Mouse (Mus musculus) brain, embryonic 14.5 days (tissue): ENCODE measurements around the gene Sema4b. TPM values are rescaled to one million over a fixed set of nuclear protein-coding genes. Genes with fewer than 3 reads are reported as not detected.
A peak's percentile ranks its signal among the peaks of the same experiment; 100 is the strongest.

Source experiments
- DNase-seq: peaks from one replicate; pipeline ENCODE4 v3.0.0-alpha.2; 2011; ENCODE audit warnings: low read depth
- CTCF ChIP-seq: fragments of 200-500 bp; IDR thresholded peaks from 2 replicates; pipeline ENCODE4 v1.5.1; 2012; ENCODE audit warnings: inconsistent platforms, mild to moderate bottlenecking, moderate library complexity, borderline replicate concordance; ENCODE audit not compliant: insufficient read depth, insufficient read length; ENCODE audit errors: extremely low read depth
- POLR2A ChIP-seq: fragments of 200-500 bp; IDR thresholded peaks from 2 replicates; pipeline ENCODE4 v1.6.1; 2012; ENCODE audit warnings: mild to moderate bottlenecking, inconsistent platforms, borderline replicate concordance; ENCODE audit not compliant: poor library complexity, insufficient read depth, insufficient read length, severe bottlenecking; ENCODE audit errors: extremely low read depth
- polyA plus RNA-seq: library from polyadenylated mRNA; depleted of rRNA; stranded (reverse); fragments of >200 nt; gene quantifications from 2 replicates; pipeline ENCODE4 v1.2.3, GENCODE M21; 2012

Sema4b gene
- polyA plus RNA-seq, 1 experiment, result 23.6 TPM

GRCm38 (mm10) chr7:80158496-80159268, 28.0 kb upstream of the Sema4b start:
- no peak for DNase-seq
- TF ChIP-seq CTCF (no peak), POLR2A (no peak)

GRCm38 (mm10) chr7:80160293-80160944, 26.2 kb upstream of the Sema4b start:
- peak; percentile 27 for DNase-seq
- TF ChIP-seq CTCF (no peak), POLR2A (no peak)

DNA sequence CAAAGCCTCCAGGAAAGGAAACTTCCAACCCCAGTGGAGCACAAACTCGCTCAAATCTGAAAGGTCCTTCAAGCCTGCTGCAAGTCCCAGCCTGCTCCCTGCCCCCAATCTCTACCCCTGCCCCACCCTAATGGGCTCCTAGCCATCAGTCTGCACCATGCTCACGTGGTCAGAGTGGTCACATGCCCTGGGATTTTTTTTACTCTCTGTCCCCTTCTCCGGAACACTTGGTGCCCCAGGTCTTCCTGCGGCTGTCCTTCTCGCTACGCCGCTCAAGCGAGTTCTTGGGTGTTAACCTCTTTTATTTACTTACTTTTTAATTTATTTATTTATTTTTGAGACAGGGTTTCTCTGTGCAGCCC, 25.7 kb upstream of the Sema4b start:
- DNase-seq, result peak; percentile 32
- TF ChIP-seq CTCF, result no peak
- TF ChIP-seq POLR2A, result no peak

- no peak for TF ChIP-seq POLR2A
- no peak for TF ChIP-seq CTCF
- no peak for DNase-seq
Observed at GRCm38 (mm10) chr7:80165432-80165831, 21.2 kb upstream of the Sema4b start.

DNA sequence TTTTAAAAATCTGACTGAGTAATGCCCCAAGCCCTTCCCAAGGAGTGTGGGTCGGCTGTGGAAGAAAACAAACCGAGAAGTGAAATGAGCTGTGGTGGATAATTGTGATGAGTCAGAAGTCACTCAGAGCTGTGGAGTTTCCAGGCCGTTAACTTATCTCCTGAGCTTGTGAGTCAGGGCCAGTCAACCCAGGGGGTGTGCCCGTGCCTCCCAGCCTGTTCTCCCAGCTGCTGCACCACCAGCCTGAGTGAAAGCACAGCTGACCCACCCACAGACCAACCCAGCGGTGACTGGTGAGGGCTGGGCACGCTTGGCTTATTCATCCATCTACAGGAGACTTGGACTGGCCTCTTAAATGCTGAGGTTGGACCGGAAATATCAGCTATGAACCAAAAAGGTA, 19.9 kb upstream of the Sema4b start:
- DNase-seq, result no peak
- TF ChIP-seq CTCF, result no peak
- TF ChIP-seq POLR2A, result no peak

GRCm38 (mm10) chr7:80169847-80170246, 16.8 kb upstream of the Sema4b start:
- DNase-seq, result no peak
- no peak for TF ChIP-seq POLR2A
- TF ChIP-seq CTCF, result no peak

DNA sequence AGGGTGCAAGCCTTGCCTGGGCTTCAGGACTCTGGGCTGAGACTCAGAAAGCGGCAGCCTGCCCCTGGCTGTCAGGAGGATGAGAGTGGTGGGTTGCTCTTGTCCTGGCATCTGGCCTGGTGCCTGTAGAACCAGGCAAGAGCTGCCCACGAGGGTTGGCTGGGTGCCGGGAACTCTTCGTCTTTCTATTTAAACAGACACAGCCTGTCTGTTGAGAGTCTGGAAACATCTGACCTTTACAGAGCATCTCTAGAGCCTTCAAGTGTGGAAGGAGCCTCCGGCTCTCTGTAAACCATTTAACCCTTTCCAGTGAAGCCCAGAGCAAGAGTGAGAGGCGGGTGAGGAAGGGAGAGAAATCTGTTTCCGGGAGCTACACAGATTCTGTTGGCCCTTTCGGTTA, 15.3 kb upstream of the Sema4b start:
- TF ChIP-seq POLR2A (no peak), CTCF (no peak)
- DNase-seq, result peak; percentile 79

- TF ChIP-seq CTCF, result no peak
- TF ChIP-seq POLR2A, result no peak
- no peak for DNase-seq
Observed at GRCm38 (mm10) chr7:80172069-80172956, 14.3 kb upstream of the Sema4b start.

DNA sequence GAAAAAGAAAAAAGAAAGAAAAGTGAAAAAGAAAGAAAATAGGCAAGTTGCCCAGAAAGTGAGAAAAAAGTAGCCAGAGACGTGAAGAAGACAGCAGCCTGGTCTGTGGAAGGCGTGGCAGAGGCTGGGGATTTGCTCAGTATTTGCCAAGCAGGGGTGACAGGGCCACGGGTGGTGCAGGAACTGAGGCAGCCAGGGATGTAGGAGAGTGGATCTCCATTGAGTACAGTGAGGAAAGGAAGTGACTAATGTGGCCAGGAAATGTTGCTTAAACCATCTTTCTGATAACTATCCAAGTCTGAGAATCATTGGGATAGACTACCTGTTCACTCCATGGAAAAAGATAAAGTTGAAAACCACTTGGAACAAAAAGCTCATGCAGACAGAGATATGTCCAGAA, 10.5 kb upstream of the Sema4b start:
- no peak for TF ChIP-seq POLR2A
- TF ChIP-seq CTCF, result no peak
- DNase-seq, result no peak

DNA sequence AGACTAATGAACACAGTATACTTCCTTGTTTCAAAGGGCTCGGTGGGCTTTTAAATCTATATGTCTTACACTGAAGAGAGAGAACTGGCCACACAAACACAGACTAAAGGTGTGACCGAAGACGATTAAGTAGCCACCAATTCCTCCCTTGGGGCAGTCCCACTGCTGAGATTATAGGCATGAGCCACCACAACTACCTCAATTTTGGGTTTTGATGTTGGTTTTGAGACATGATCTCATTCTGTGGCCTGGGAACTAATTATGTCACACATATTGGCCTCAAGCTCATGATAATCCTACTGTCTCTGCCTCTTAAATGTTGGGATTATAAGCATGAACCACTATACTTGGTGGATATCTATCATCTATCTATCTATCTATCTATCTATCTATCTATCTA, 9.2 kb upstream of the Sema4b start:
- DNase-seq, result no peak
- no peak for TF ChIP-seq POLR2A
- no peak for TF ChIP-seq CTCF

- TF ChIP-seq POLR2A, result no peak
- TF ChIP-seq CTCF, result no peak
- DNase-seq, result no peak
Observed at GRCm38 (mm10) chr7:80178037-80178729, 8.5 kb upstream of the Sema4b start.

- TF ChIP-seq POLR2A (no peak), CTCF (no peak)
Observed at GRCm38 (mm10) chr7:80179327-80179726, 7.3 kb upstream of the Sema4b start.

More at GRCm38 (mm10) chr7:80179327-80179726, 7.3 kb upstream of the Sema4b start:
- DNase-seq, result no peak
